Mouse (Mus musculus) limb, embryonic 14.5 days (tissue): ENCODE data around the gene Aldh5a1. TPM values are rescaled to one million over a fixed set of nuclear protein-coding genes. Genes with fewer than 3 reads are reported as not detected.

ENCODE experiments used
- ATAC-seq: fragments of 200-750 bp; cut with Nextera tagmentation; 2 replicates; pipeline ENCODE4 v1.8.0; 2017; ENCODE audit warnings: low read depth, moderate number of reproducible peaks, moderate TSS enrichment; ENCODE audit not compliant: low FRiP score
- DNase-seq: peaks from one replicate; pipeline ENCODE4 v3.0.0-alpha.2; 2015; ENCODE audit warnings: low spot score
- H3K27ac ChIP-seq: fragments of 300-500 bp; sonication (generic); replicated peaks from 2 replicates; pipeline ENCODE4 v1.5.1; 2014; ENCODE audit warnings: low read depth, mild to moderate bottlenecking, low read length, moderate library complexity, mixed read lengths
- H3K27me3 ChIP-seq: fragments of 300-500 bp; sonication (generic); 2 replicates; pipeline ENCODE4 v1.6.1; 2014; ENCODE audit warnings: low read length, mixed read lengths; ENCODE audit not compliant: control insufficient read depth, insufficient read depth
- H3K36me3 ChIP-seq: fragments of 300-500 bp; sonication (generic); 2 replicates; pipeline ENCODE4 v1.6.1; 2014; ENCODE audit warnings: mild to moderate bottlenecking, low read length, moderate library complexity, mixed read lengths; ENCODE audit not compliant: control insufficient read depth, insufficient read depth
- H3K4me1 ChIP-seq: fragments of 300-500 bp; sonication (generic); 2 replicates; pipeline ENCODE4 v1.6.1; 2014; ENCODE audit warnings: antibody characterized with exemption, low read length, mixed read lengths; ENCODE audit not compliant: control insufficient read depth, insufficient read depth
- H3K4me2 ChIP-seq: fragments of 300-500 bp; sonication (generic); replicated peaks from 2 replicates; pipeline ENCODE4 v1.6.1; 2014; ENCODE audit warnings: low read depth, mild to moderate bottlenecking, low read length, moderate library complexity; ENCODE audit not compliant: severe bottlenecking
- H3K4me3 ChIP-seq: fragments of 300-500 bp; sonication (generic); replicated peaks from 2 replicates; pipeline ENCODE4 v1.5.1; 2014; ENCODE audit warnings: low read length
- H3K9ac ChIP-seq: fragments of 300-500 bp; sonication (generic); 2 replicates; pipeline ENCODE4 v1.6.1; 2014; ENCODE audit warnings: mild to moderate bottlenecking, low read depth, low read length, moderate library complexity; ENCODE audit not compliant: severe bottlenecking
- H3K9me3 ChIP-seq: fragments of 300-500 bp; sonication (generic); 2 replicates; pipeline ENCODE4 v1.6.1; 2016; ENCODE audit warnings: low read length; ENCODE audit not compliant: control insufficient read depth
- POLR2A ChIP-seq: fragments of 200-500 bp; IDR thresholded peaks from 2 replicates; pipeline ENCODE4 v1.8.0; 2012; ENCODE audit warnings: inconsistent platforms, mild to moderate bottlenecking, moderate library complexity, borderline replicate concordance; ENCODE audit not compliant: insufficient read depth, insufficient read length; ENCODE audit errors: extremely low read depth
- WGBS: fragments of 180-500 bp; shearing (Covaris S2); extraction: QIAGEN DNeasy Blood & Tissue Kit; methylation state at CpG from one replicate; pipeline ENCODE4 v1.1.7; 2014; 5-methylcytosine and 5-hydroxymethylcytosine counted together
- polyA plus RNA-seq, 2 experiments: library from polyadenylated mRNA; depleted of rRNA in 1 of 2; stranded (reverse) in 1 of 2; unstranded in 1 of 2; fragments of >200 nt; fragmentation: Nextera tagmentation in 1 of 2; extraction: Ambion mirVana in 1 of 2; gene quantifications; 2 replicates each; pipeline versions ENCODE4 v1.2.1 to v1.2.3; 2012 to 2014

Aldh5a1 gene
- polyA plus RNA-seq, 2 experiments: 5.5 to 6.7 TPM

GRCm38 (mm10) chr13:24942512-24943282 is 5.2 kb upstream of the Aldh5a1 start, which contains the start of gene Gpld1:
Gene Gpld1 (plus strand): TSS chr13:24943152.
- Histone ChIP-seq H3K4me3 (no peak within 1 kb of the TSS), H3K27ac (no peak within 1 kb of the TSS), H3K4me2 (no peak within 1 kb of the TSS), H3K27me3 (no peaks in the 10 kb centered on the region), H3K9ac (no peak within 1 kb of the TSS), H3K9me3 (no peaks in the 10 kb centered on the region), H3K36me3 (no peaks in the 10 kb centered on the region), H3K4me1 (peaks cover 5% of the 10 kb centered on the region)
- DNase-seq: no peak
- WGBS: 67% methylated on average over 17 of the region's 17 CpGs
- no peak for TF ChIP-seq POLR2A
- ATAC-seq: no peak

- no peak for TF ChIP-seq POLR2A
- Histone ChIP-seq H3K9ac (no peak overlapping the region), H3K4me1 (peaks cover 6% of the 10 kb centered on the region), H3K27ac (no peak overlapping the region), H3K4me3 (no peak overlapping the region), H3K36me3 (no peaks in the 10 kb centered on the region), H3K9me3 (no peaks in the 10 kb centered on the region), H3K4me2 (no peak overlapping the region), H3K27me3 (no peaks in the 10 kb centered on the region)
- ATAC-seq (no peak), DNase-seq (no peak)
- WGBS: 86% methylated on average over 9 of the region's 9 CpGs
Measured at GRCm38 (mm10) chr13:24939472-24939871, 2.0 kb upstream of the Aldh5a1 start.

- peaks cover 6% of the 10 kb centered on the region for H3K4me1 ChIP-seq
- no peak overlapping the region for H3K9ac ChIP-seq
- no peaks in the 10 kb centered on the region for H3K9me3 ChIP-seq
- no peak overlapping the region for H3K4me2 ChIP-seq
- H3K4me3 ChIP-seq: no peak overlapping the region
- TF ChIP-seq POLR2A: no peak
- peak; percentile 50 for DNase-seq
- WGBS: 38% methylated on average over 9 of the region's 9 CpGs
- H3K36me3 ChIP-seq: no peaks in the 10 kb centered on the region
- H3K27me3 ChIP-seq: no peaks in the 10 kb centered on the region
- H3K27ac ChIP-seq: no peak overlapping the region
- ATAC-seq: no peak
Measured at GRCm38 (mm10) chr13:24938683-24939082, 1.2 kb upstream of the Aldh5a1 start.

GRCm38 (mm10) chr13:24937839-24938166 is 342 bp upstream of the Aldh5a1 start:
- Histone ChIP-seq H3K4me3 (peak overlapping the region; percentile 92), H3K4me1 (peaks cover 6% of the 10 kb centered on the region), H3K36me3 (no peaks in the 10 kb centered on the region), H3K4me2 (peak overlapping the region; percentile 73), H3K9me3 (no peaks in the 10 kb centered on the region), H3K9ac (peak overlapping the region; percentile 92), H3K27ac (no peak overlapping the region), H3K27me3 (no peaks in the 10 kb centered on the region)
- peak; percentile 58; the same call in 1 of the 2 replicates for ATAC-seq
- 19% methylated on average over 12 of the region's 12 CpGs for WGBS
- no peak for TF ChIP-seq POLR2A
- DNase-seq: no peak

GRCm38 (mm10) chr13:24936772-24937107 is 721 bp downstream of the Aldh5a1 start:
- TF ChIP-seq POLR2A: no peak
- ATAC-seq (no peak), DNase-seq (peak; percentile 17)
- Histone ChIP-seq H3K4me1 (peaks cover 6% of the 10 kb centered on the region), H3K27ac (no peak overlapping the region), H3K4me2 (peak overlapping the region; percentile 73), H3K4me3 (peak overlapping the region; percentile 92), H3K9me3 (no peaks in the 10 kb centered on the region), H3K36me3 (no peaks in the 10 kb centered on the region), H3K27me3 (no peaks in the 10 kb centered on the region), H3K9ac (peak overlapping the region; percentile 92)
- 47% methylated on average over 5 of the region's 5 CpGs for WGBS

GRCm38 (mm10) chr13:24933199-24933598 is 4.3 kb downstream of the Aldh5a1 start:
- Histone ChIP-seq H3K36me3 (no peaks in the 10 kb centered on the region), H3K9ac (no peak overlapping the region), H3K4me3 (no peak overlapping the region), H3K9me3 (no peaks in the 10 kb centered on the region), H3K27ac (no peak overlapping the region), H3K4me2 (no peak overlapping the region), H3K27me3 (no peaks in the 10 kb centered on the region), H3K4me1 (peaks cover 6% of the 10 kb centered on the region)
- WGBS: 92% methylated on average over 7 of the region's 7 CpGs
- no peak for TF ChIP-seq POLR2A
- no peak for ATAC-seq
- DNase-seq: no peak
